Mouse (Mus musculus) midbrain, embryonic 14.5 days (tissue): ENCODE measurements around the gene Cox8b. TPM values are rescaled to one million over a fixed set of nuclear protein-coding genes. Genes with fewer than 3 reads are reported as not detected.

ENCODE experiments used
- ATAC-seq: fragments of 200-750 bp; cut with Nextera tagmentation; 2 replicates; pipeline ENCODE4 v1.8.0; 2017; ENCODE audit warnings: moderate number of reproducible peaks, moderate library complexity; ENCODE audit not compliant: low FRiP score, low TSS enrichment
- DNase-seq: peaks from one replicate; pipeline ENCODE4 v3.0.0-alpha.2; 2015
- H3K27ac ChIP-seq: fragments of 300-500 bp; sonication (generic); replicated peaks from 2 replicates; pipeline ENCODE4 v1.5.1; 2014; ENCODE audit warnings: mild to moderate bottlenecking, low read depth, low read length, moderate library complexity
- H3K27me3 ChIP-seq: fragments of 300-500 bp; sonication (generic); 2 replicates; pipeline ENCODE4 v1.6.1; 2014; ENCODE audit warnings: low read length, control low read depth, mixed read lengths; ENCODE audit not compliant: control insufficient read depth, insufficient read depth
- H3K36me3 ChIP-seq: fragments of 300-500 bp; sonication (generic); 2 replicates; pipeline ENCODE4 v1.6.1; 2014; ENCODE audit warnings: low read length, control low read depth; ENCODE audit not compliant: control insufficient read depth, insufficient read depth
- H3K4me1 ChIP-seq: fragments of 300-500 bp; sonication (generic); 2 replicates; pipeline ENCODE4 v1.6.1; 2014; ENCODE audit warnings: mild to moderate bottlenecking, antibody characterized with exemption, low read length, control low read depth; ENCODE audit not compliant: control insufficient read depth, insufficient read depth
- H3K4me2 ChIP-seq: fragments of 300-500 bp; sonication (generic); 2 replicates; pipeline ENCODE4 v1.6.1; 2014; ENCODE audit warnings: mild to moderate bottlenecking, low read length, moderate library complexity
- H3K4me3 ChIP-seq: fragments of 300-500 bp; sonication (generic); replicated peaks from 2 replicates; pipeline ENCODE4 v1.5.1; 2014; ENCODE audit warnings: low read depth, low read length
- H3K9ac ChIP-seq: fragments of 300-500 bp; sonication (generic); replicated peaks from 2 replicates; pipeline ENCODE4 v1.6.1; 2014; ENCODE audit warnings: mild to moderate bottlenecking, low read length, moderate library complexity
- H3K9me3 ChIP-seq: fragments of 300-500 bp; sonication (generic); 2 replicates; pipeline ENCODE4 v1.6.1; 2016; ENCODE audit warnings: low read length, control low read depth, mixed read lengths; ENCODE audit not compliant: control insufficient read depth
- WGBS: fragments of 180-500 bp; shearing (Covaris S2); extraction: QIAGEN DNeasy Blood & Tissue Kit; methylation state at CpG from one replicate; pipeline ENCODE4 v1.1.7; 2014; 5-methylcytosine and 5-hydroxymethylcytosine counted together
- polyA plus RNA-seq: library from polyadenylated mRNA; unstranded; fragments of >200 nt; fragmentation: Nextera tagmentation; extraction: Ambion mirVana; gene quantifications from 2 replicates; pipeline ENCODE4 v1.2.1, GENCODE M21; 2014

The Cox8b gene
- polyA plus RNA-seq, 1 experiment from 2014 or later: not detected

GRCm38 (mm10) chr7:140907697-140908096 is 7.5 kb upstream of the Cox8b start:
- Histone ChIP-seq H3K4me2 (no peak overlapping the region), H3K36me3 (no peaks in the 10 kb centered on the region), H3K4me1 (0 out of 2 replicates have a peak, but pooled peaks cover 3% of the 10 kb centered on the region), H3K9ac (no peak overlapping the region), H3K27ac (no peak overlapping the region), H3K27me3 (no peaks in the 10 kb centered on the region), H3K9me3 (no peaks in the 10 kb centered on the region), H3K4me3 (no peak overlapping the region)
- no peak for DNase-seq
- ATAC-seq: no peak
- WGBS: 83% methylated on average over 7 of the region's 7 CpGs

GRCm38 (mm10) chr7:140907131-140907530 is 6.9 kb upstream of the Cox8b start:
- no peak for DNase-seq

DNA sequence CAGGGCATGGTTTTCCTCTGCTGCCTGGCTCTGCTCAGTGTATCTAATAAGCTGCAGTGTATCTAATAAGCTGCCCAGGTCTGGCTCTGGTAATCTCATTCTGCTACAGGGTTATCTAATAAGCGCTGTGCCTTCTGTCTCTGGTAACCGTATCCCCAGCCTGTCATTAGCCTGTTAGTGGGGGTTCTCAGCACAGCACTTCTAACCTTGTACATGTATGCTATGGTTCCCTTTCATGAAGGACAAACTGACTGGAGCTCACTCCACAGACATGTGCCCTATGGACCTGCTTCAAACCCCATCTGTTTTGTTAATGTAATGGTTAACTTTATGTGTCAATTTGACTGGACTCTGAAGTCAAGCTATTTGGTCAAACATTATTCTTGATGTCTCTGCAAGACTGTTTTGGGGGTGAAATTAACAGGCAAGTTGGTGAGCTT is 5.4 kb upstream of the Cox8b start:
- ATAC-seq: no peak

More at GRCm38 (mm10) chr7:140907131-140907530, 6.9 kb upstream of the Cox8b start:
- no peak overlapping the region for H3K27ac ChIP-seq
- ATAC-seq: no peak
- no peaks in the 10 kb centered on the region for H3K27me3 ChIP-seq
- H3K4me2 ChIP-seq: no peak overlapping the region
- H3K9ac ChIP-seq: no peak overlapping the region
- no peaks in the 10 kb centered on the region for H3K9me3 ChIP-seq
- H3K36me3 ChIP-seq: no peaks in the 10 kb centered on the region
- H3K4me1 ChIP-seq: 0 out of 2 replicates have a peak, but pooled peaks cover 3% of the 10 kb centered on the region
- 86% methylated on average over 13 of the region's 13 CpGs for WGBS
- no peak overlapping the region for H3K4me3 ChIP-seq

DNA sequence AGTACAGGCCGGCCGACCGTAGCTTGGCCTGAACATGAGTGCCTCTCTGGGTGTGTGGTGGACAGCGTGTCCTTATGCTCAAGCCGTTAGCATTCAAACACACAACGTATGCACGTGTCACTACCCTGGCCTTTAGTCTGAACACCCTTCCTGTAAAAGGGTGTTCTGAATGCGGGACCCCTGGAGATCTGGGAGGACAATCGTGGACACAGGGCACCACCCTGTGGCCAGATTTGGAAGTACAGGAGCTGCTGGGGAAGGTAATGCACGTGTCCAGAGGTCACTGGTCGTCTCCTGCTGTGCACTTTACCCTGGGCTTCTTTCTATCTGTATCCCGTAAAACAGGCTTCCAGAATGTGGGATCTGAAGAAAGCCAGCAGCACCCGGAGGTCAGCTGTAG is 3.0 kb upstream of the Cox8b start:
- no peak overlapping the region for H3K4me2 ChIP-seq
- no peak overlapping the region for H3K27ac ChIP-seq
- H3K4me1 ChIP-seq: no peaks in the 10 kb centered on the region
- no peaks in the 10 kb centered on the region for H3K9me3 ChIP-seq
- WGBS: 27% methylated on average over 13 of the region's 13 CpGs
- DNase-seq (peak; percentile 83), ATAC-seq (peak; percentile 37; the same call in 1 of the 2 replicates)
- H3K9ac ChIP-seq: no peak overlapping the region
- H3K36me3 ChIP-seq: peaks cover 14% of the 10 kb centered on the region
- no peaks in the 10 kb centered on the region for H3K27me3 ChIP-seq
- H3K4me3 ChIP-seq: no peak overlapping the region

More for the DNA sequence above, 5.4 kb upstream of the Cox8b start:
- Histone ChIP-seq H3K27ac (no peak overlapping the region), H3K4me2 (no peak overlapping the region), H3K9ac (no peak overlapping the region), H3K9me3 (no peaks in the 10 kb centered on the region), H3K27me3 (no peaks in the 10 kb centered on the region), H3K4me1 (0 out of 2 replicates have a peak, but pooled peaks cover 3% of the 10 kb centered on the region), H3K36me3 (no peaks in the 10 kb centered on the region), H3K4me3 (no peak overlapping the region)
- no peak for DNase-seq
- WGBS: 89% methylated on average over 2 of the region's 2 CpGs

- H3K36me3 ChIP-seq: peaks cover 24% of the 10 kb centered on the region
- H3K9me3 ChIP-seq: no peaks in the 10 kb centered on the region
- no peak overlapping the region for H3K4me3 ChIP-seq
- ATAC-seq: no peak
- no peak overlapping the region for H3K9ac ChIP-seq
- WGBS: 83% methylated on average over 15 of the region's 15 CpGs
- DNase-seq: no peak
- H3K27ac ChIP-seq: no peak overlapping the region
- no peak overlapping the region for H3K4me2 ChIP-seq
- no peaks in the 10 kb centered on the region for H3K27me3 ChIP-seq
- H3K4me1 ChIP-seq: no peaks in the 10 kb centered on the region
These were observed 2.0 kb upstream of the Cox8b start for GRCm38 (mm10) chr7:140902036-140902875.

DNA sequence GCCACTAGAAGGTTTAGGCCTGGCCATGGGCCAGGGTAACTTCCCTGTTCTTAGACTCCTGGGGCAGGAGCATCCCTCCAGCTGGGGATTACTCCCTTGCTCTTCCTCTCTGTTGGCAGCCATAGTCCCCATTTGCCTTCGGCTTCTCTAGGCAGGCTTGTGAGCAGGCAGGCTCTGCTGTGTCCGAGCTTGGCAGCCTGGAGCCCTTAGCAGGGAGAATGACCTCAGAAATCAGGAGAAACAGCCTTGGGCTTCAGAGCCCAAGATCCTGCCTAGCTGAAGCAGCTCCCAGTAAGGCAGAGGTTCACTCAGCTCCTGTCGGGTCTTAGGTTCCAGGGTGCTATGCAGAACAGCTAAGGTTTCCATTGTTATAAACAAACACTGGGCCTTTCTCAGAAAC is 1.1 kb downstream of the Cox8b start:
- no peak overlapping the region for H3K27ac ChIP-seq
- ATAC-seq: no peak
- peaks cover 47% of the 10 kb centered on the region for H3K36me3 ChIP-seq
- H3K9me3 ChIP-seq: no peaks in the 10 kb centered on the region
- H3K27me3 ChIP-seq: no peaks in the 10 kb centered on the region
- no peaks in the 10 kb centered on the region for H3K4me1 ChIP-seq
- H3K4me2 ChIP-seq: no peak overlapping the region
- H3K9ac ChIP-seq: no peak overlapping the region
- H3K4me3 ChIP-seq: no peak overlapping the region
- no peak for DNase-seq
- WGBS: 81% methylated on average over 3 of the region's 3 CpGs

DNA sequence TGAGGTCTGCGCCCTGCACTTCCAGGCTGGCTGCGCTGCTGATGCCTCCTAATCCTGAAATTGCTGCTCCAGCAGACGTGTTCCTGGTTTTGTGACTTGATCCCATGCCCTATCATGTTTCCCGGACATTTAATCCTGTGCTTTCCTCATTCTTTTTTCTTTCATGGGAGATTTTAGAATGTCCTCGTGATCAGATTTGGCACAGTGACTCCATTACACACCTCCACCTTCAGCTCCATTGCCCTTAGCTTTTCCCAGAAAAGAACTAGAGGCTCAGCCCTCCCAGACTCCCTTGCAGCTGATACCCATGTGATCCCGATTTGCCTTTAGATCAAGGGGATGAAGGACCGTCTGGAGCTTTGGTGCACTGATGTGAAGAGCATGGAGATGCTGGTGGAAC is 2.4 kb downstream of the Cox8b start:
- peaks cover 59% of the 10 kb centered on the region for H3K36me3 ChIP-seq
- H3K4me1 ChIP-seq: no peaks in the 10 kb centered on the region
- H3K4me3 ChIP-seq: no peak overlapping the region
- H3K27me3 ChIP-seq: no peaks in the 10 kb centered on the region
- no peak overlapping the region for H3K4me2 ChIP-seq
- WGBS: 87% methylated on average over 7 of the region's 7 CpGs
- ATAC-seq: no peak
- H3K9me3 ChIP-seq: no peaks in the 10 kb centered on the region
- no peak overlapping the region for H3K9ac ChIP-seq
- H3K27ac ChIP-seq: no peak overlapping the region
- DNase-seq: no peak

- WGBS: 94% methylated on average over 3 of the region's 3 CpGs
- ATAC-seq (no peak), DNase-seq (no peak)
- no peak overlapping the region for H3K4me3 ChIP-seq
- H3K4me2 ChIP-seq: no peak overlapping the region
- no peaks in the 10 kb centered on the region for H3K9me3 ChIP-seq
- no peaks in the 10 kb centered on the region for H3K4me1 ChIP-seq
- no peak overlapping the region for H3K27ac ChIP-seq
- H3K27me3 ChIP-seq: no peaks in the 10 kb centered on the region
- no peak overlapping the region for H3K9ac ChIP-seq
- H3K36me3 ChIP-seq: peaks cover 78% of the 10 kb centered on the region
These were observed 5.6 kb downstream of the Cox8b start for GRCm38 (mm10) chr7:140894611-140895010.

DNA sequence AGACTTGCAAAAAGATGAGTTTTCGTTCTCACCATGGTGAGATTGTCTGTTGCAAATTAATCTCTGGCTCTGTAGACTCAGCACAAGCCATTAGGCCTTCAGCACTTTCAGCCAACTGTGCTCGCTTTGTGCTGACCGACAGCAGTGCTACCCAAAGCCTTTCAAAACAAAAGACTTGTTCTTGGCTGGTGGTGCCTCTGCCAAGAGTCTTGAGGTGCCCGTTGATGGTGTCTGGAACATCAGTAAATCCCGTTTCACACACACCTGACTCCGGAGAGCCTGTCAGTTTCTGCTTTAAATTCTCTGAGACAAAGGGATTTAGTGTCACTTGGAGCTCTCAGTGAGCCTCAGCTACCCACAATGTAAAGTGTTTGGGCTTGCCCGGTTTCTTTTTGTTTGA is 6.2 kb downstream of the Cox8b start:
- H3K4me3 ChIP-seq: no peak overlapping the region
- H3K4me2 ChIP-seq: no peak overlapping the region
- H3K27me3 ChIP-seq: no peaks in the 10 kb centered on the region
- H3K9ac ChIP-seq: no peak overlapping the region
- WGBS: 88% methylated on average over 7 of the region's 7 CpGs
- DNase-seq (no peak), ATAC-seq (no peak)
- H3K4me1 ChIP-seq: no peaks in the 10 kb centered on the region
- peaks cover 78% of the 10 kb centered on the region for H3K36me3 ChIP-seq
- no peaks in the 10 kb centered on the region for H3K9me3 ChIP-seq
- H3K27ac ChIP-seq: no peak overlapping the region
